Mouse (Mus musculus): ENCODE measurements around the gene Olfr1031. TPM values are rescaled to one million over a fixed set of nuclear protein-coding genes. Genes with fewer than 3 reads are reported as not detected.

The Olfr1031 gene
- polyA plus RNA-seq (2015; fragmentation: Nextera tagmentation; extraction: Ambion mirVana), result not detected in 2 replicates

GRCm38 (mm10) chr2:85990004-85990403 is at the start of gene Olfr1031:
Gene Olfr1031, plus strand, starts transcription at chr2:85990304.

DNA sequence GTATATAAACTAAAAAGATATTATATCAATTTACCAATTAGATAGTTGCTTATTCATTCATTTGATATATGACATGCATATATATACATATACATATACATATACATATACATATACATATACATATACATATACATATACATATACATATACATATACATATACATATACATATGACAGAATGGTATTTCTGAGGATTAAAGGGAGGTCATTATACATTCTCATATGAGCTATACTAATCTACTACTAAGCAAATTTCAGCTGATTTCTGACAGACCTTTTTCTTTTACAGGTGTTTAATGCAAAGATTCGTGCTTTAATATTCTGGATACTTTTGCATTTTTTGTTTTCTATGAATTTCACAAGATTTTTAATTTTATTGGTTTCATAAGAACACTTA is 40.0 kb upstream of the Olfr1031 start, which contains the start of gene Olfr1028:
Gene Olfr1028 (plus strand): TSS at position 301 of the 400 bp plus-strand sequence.

GRCm38 (mm10) chr2:85973595-85973994 is 16.5 kb upstream of the Olfr1031 start, which contains the start of gene Olfr1029:
Gene Olfr1029, plus strand, starts transcription at chr2:85973895.

DNA sequence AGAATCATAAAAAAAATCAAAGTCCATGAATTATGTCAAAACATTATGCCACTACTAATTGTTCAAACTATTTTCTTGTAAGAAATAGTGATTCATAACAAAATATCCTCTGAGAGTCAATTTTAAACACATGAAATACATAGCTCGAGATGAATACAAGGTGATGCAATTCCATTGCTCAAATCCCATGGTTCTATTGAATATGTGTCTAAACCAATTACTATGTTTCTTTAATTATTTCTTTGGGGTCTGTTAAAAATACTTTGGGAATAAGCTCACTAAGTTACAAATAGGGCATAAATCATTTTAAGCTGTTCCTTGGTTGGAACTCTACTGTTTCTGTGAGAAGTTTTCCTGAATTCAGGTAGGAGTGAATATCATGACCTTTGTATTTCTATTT is 11.1 kb upstream of the Olfr1031 start, which contains the start of gene Olfr1030:
Gene Olfr1030 (plus strand): TSS at position 301 of the 400 bp plus-strand sequence.

DNA sequence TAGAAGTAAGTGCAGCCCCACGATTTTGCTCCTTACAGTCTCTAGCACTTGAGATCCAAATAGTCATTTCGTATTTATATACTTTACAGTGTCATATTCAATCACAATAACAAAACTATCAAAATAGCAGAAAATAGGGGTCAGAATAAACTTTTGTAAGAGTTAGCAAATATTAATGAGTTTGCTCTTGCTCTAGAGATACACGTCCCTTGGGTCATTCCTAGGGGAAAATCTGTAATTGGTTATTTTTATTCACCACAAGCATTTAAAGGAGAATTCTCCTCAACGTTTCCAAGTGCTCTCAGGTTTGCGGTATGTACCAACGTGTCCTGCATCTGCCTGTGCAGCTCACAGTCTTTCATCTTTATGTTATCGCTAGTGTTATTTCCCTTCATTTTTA is 15.1 kb downstream of the Olfr1031 start, which contains the start of gene Olfr1032:
Gene Olfr1032 (plus strand): TSS at position 301 of the 400 bp plus-strand sequence.

GRCm38 (mm10) chr2:86020406-86020805 is 30.3 kb downstream of the Olfr1031 start, which contains the start of gene Olfr1033:
Gene Olfr1033, plus strand, starts transcription at chr2:86020633.

Other genes with a start within 250 kb of the Olfr1031 start
- gene Olfr1012, start 227.5 kb upstream of the Olfr1031 start, polyA plus RNA-seq (2015; fragmentation: Nextera tagmentation; extraction: Ambion mirVana), result not detected in 2 replicates
- not detected in 2 replicates for gene Olfr1013, start 223.2 kb upstream of the Olfr1031 start, polyA plus RNA-seq (2015; fragmentation: Nextera tagmentation; extraction: Ambion mirVana)
- not detected in 2 replicates for gene Olfr1014, start 217.6 kb upstream of the Olfr1031 start, polyA plus RNA-seq (2015; fragmentation: Nextera tagmentation; extraction: Ambion mirVana)
- gene Olfr1015, start 208.3 kb upstream of the Olfr1031 start, polyA plus RNA-seq (2015; fragmentation: Nextera tagmentation; extraction: Ambion mirVana), result not detected in 2 replicates
- gene Olfr1016, start 187.8 kb upstream of the Olfr1031 start, polyA plus RNA-seq (2015; fragmentation: Nextera tagmentation; extraction: Ambion mirVana), result not detected in 2 replicates
- not detected in 2 replicates for gene Olfr1018, start 171.8 kb upstream of the Olfr1031 start, polyA plus RNA-seq (2015; fragmentation: Nextera tagmentation; extraction: Ambion mirVana)
- not detected in 2 replicates for gene Olfr1019, start 144.8 kb upstream of the Olfr1031 start, polyA plus RNA-seq (2015; fragmentation: Nextera tagmentation; extraction: Ambion mirVana)
- not detected in 2 replicates for gene Olfr1020, start 143.3 kb upstream of the Olfr1031 start, polyA plus RNA-seq (2015; fragmentation: Nextera tagmentation; extraction: Ambion mirVana)
- gene Olfr1022, start 121.7 kb upstream of the Olfr1031 start, polyA plus RNA-seq (2015; fragmentation: Nextera tagmentation; extraction: Ambion mirVana), result not detected in 2 replicates
- gene Olfr1023, start 104.7 kb upstream of the Olfr1031 start, polyA plus RNA-seq (2015; fragmentation: Nextera tagmentation; extraction: Ambion mirVana), result not detected in 2 replicates
- not detected in 2 replicates for gene Olfr1024, start 85.3 kb upstream of the Olfr1031 start, polyA plus RNA-seq (2015; fragmentation: Nextera tagmentation; extraction: Ambion mirVana)
- not detected in 2 replicates for gene Olfr1025-ps1, start 75.1 kb upstream of the Olfr1031 start, polyA plus RNA-seq (2015; fragmentation: Nextera tagmentation; extraction: Ambion mirVana)
- gene Olfr1026, start 68.7 kb upstream of the Olfr1031 start, polyA plus RNA-seq (2015; fragmentation: Nextera tagmentation; extraction: Ambion mirVana), result not detected in 2 replicates
- gene Olfr1028, start 39.9 kb upstream of the Olfr1031 start, polyA plus RNA-seq (2015; fragmentation: Nextera tagmentation; extraction: Ambion mirVana), result not detected in 2 replicates
- gene Olfr1029, start 16.4 kb upstream of the Olfr1031 start, polyA plus RNA-seq (2015; fragmentation: Nextera tagmentation; extraction: Ambion mirVana), result not detected in 2 replicates
- gene Olfr1030, start 11.0 kb upstream of the Olfr1031 start, polyA plus RNA-seq (2015; fragmentation: Nextera tagmentation; extraction: Ambion mirVana), result not detected in 2 replicates
- gene Olfr1032, start 15.2 kb downstream of the Olfr1031 start, polyA plus RNA-seq (2015; fragmentation: Nextera tagmentation; extraction: Ambion mirVana), result not detected in 2 replicates
- 0.53 and 2.5 TPM in 2 replicates for gene Olfr1033, start 30.3 kb downstream of the Olfr1031 start, polyA plus RNA-seq (2015; fragmentation: Nextera tagmentation; extraction: Ambion mirVana)
- not detected in 2 replicates for gene Olfr1034, start 55.6 kb downstream of the Olfr1031 start, polyA plus RNA-seq (2015; fragmentation: Nextera tagmentation; extraction: Ambion mirVana)
- not detected in 2 replicates for gene Olfr1036, start 83.7 kb downstream of the Olfr1031 start, polyA plus RNA-seq (2015; fragmentation: Nextera tagmentation; extraction: Ambion mirVana)
- gene Olfr1037, start 97.1 kb downstream of the Olfr1031 start, polyA plus RNA-seq (2015; fragmentation: Nextera tagmentation; extraction: Ambion mirVana), result not detected in 2 replicates
- gene Olfr1039, start 145.6 kb downstream of the Olfr1031 start, polyA plus RNA-seq (2015; fragmentation: Nextera tagmentation; extraction: Ambion mirVana), result not detected in 2 replicates
- not detected in 2 replicates for gene Olfr1040, start 156.4 kb downstream of the Olfr1031 start, polyA plus RNA-seq (2015; fragmentation: Nextera tagmentation; extraction: Ambion mirVana)
- not detected in 2 replicates for gene Olfr1042, start 171.5 kb downstream of the Olfr1031 start, polyA plus RNA-seq (2015; fragmentation: Nextera tagmentation; extraction: Ambion mirVana)
- not detected in 2 replicates for gene Olfr1043, start 177.2 kb downstream of the Olfr1031 start, polyA plus RNA-seq (2015; fragmentation: Nextera tagmentation; extraction: Ambion mirVana)
- not detected in 2 replicates for gene Olfr1044, start 187.5 kb downstream of the Olfr1031 start, polyA plus RNA-seq (2015; fragmentation: Nextera tagmentation; extraction: Ambion mirVana)
- gene Olfr52, start 195.4 kb downstream of the Olfr1031 start, polyA plus RNA-seq (2015; fragmentation: Nextera tagmentation; extraction: Ambion mirVana), result not detected in 2 replicates
- gene Olfr1045, start 212.7 kb downstream of the Olfr1031 start, polyA plus RNA-seq (2015; fragmentation: Nextera tagmentation; extraction: Ambion mirVana), result not detected in 2 replicates
- not detected in 2 replicates for gene Olfr1046, start 229.0 kb downstream of the Olfr1031 start, polyA plus RNA-seq (2015; fragmentation: Nextera tagmentation; extraction: Ambion mirVana)
- not detected in 2 replicates for gene Olfr1047, start 241.1 kb downstream of the Olfr1031 start, polyA plus RNA-seq (2015; fragmentation: Nextera tagmentation; extraction: Ambion mirVana)
- gene Olfr1048, start 250.0 kb downstream of the Olfr1031 start, polyA plus RNA-seq (2015; fragmentation: Nextera tagmentation; extraction: Ambion mirVana), result not detected in 2 replicates